Mouse (Mus musculus) liver, postnatal 0 days (tissue): ENCODE measurements at regions not wholly inside any gene's neighbourhood (a gene's known extent, or its start where the extent isn't known, plus 50 kb on each side); places are given as distances from the start of the nearest gene placed in this dataset.

Experiments used
- CTCF ChIP-seq: sonication (generic); IDR thresholded peaks from 2 replicates; pipeline ENCODE4 v1.5.1; 2016; ENCODE audit warnings: antibody characterized with exemption, low read depth
- EP300 ChIP-seq: IDR thresholded peaks from 2 replicates; pipeline ENCODE4 v1.6.1; 2016; ENCODE audit warnings: antibody characterized with exemption, low read depth, mild to moderate bottlenecking

GRCm38 (mm10) chr17:87565631-87566030, 70.1 kb upstream of the Epcam start:
- no peak for TF ChIP-seq CTCF
- TF ChIP-seq EP300, result no peak
